Mouse (Mus musculus): ENCODE data around the gene Asb11.

DNA sequence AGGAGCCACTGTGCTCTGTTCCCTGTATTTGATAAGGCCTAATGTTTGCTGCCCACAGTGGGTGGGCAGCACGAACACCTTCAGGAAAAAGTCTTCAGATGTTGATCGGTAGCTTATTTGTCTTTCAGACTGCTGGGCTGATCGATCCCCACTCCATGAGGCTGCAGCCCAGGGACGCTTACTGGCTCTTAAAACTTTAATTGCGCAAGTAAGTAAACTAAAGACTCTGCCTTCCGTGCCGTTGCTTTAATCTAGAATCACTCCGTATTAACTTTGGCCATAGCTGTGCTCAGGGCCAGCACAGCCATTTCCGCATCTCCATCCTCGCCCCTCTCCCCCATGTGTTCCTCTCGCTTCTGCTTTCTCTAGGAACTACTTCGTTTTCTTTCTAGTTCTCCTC, 8.8 kb downstream of the Asb11 start:
- no peak for TF ChIP-seq CTCF (IDR thresholded peaks at IDR 0.05; ENCODE audit: low read depth, low read length)
- TF ChIP-seq POLR2A (IDR thresholded peaks at IDR 0.05; ENCODE audit: borderline replicate concordance, low read depth, low read length) = no peak

Measured in bone marrow macrophage, adult 2 months (primary cell).